Mouse (Mus musculus): ENCODE data around the gene Col26a1.

The Col26a1 gene

GRCm38 (mm10) chr5:136882788-136883439 is at the start of gene Col26a1:
Gene Col26a1, minus strand, starts transcription at chr5:136883209.
- peak; percentile 26 to 31 for DNase-seq

DNA sequence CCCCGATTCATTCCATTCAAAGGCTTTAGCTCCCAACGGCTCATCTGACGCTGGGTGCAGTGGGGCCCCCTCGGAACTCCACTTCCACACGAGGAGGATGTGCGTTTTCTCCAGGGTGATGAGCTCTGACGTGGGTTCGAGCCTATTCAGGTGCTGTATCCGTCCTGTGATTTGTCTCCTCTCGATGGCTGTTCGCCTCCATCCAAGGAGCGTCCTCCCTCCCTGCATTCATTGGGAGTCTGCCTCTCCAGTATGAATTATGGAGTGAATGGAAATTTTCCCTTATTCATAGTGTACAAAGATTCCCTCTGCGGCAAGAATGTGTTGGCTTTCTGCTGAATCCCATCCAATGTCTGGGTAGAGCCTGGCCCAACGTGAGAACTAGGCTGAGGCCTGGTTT is 48.9 kb upstream of the Col26a1 start:
- no peak for DNase-seq

- peak; percentile 91 to 94 for DNase-seq
Measured at GRCm38 (mm10) chr5:136929073-136929472, 46.1 kb upstream of the Col26a1 start.

- no peak for DNase-seq
Measured at GRCm38 (mm10) chr5:136923751-136924478, 40.9 kb upstream of the Col26a1 start.

GRCm38 (mm10) chr5:136922830-136923229 is 39.8 kb upstream of the Col26a1 start:
- no peak for DNase-seq

GRCm38 (mm10) chr5:136919546-136920301 is 36.7 kb upstream of the Col26a1 start:
- DNase-seq: peak; percentile 22 to 29

GRCm38 (mm10) chr5:136918655-136919472 is 35.9 kb upstream of the Col26a1 start:
- DNase-seq: peak; percentile 83 to 88

DNA sequence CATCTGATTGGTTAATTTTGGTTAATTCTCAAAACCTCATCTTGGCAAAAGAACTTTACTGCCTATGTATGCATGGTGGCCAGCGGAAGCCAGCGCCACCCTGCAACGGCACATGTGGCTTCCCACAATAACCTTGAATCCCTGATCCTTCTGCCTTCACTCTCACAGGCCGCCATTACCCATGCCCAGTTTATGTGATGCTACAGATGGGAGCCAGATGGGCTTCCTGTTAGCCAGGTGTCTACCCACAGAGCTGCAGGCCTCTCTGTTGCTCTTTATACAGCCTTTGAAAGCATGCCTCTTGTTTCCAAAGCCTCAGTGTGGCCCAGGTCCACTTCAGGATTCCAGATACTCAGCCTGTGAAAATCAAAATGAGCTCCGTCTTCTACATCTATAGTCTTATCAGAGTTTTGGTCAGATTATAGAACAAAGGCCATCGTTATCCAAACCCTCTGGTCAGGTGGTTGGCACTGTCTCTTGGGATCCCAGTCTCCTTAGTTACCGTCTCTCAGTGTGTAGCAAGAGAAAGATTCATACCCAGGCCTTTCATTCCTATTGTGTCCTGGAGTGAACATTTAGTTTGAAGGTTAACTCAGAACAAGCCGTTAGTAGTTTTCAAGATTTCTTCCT is 34.7 kb upstream of the Col26a1 start:
- DNase-seq: no peak

DNA sequence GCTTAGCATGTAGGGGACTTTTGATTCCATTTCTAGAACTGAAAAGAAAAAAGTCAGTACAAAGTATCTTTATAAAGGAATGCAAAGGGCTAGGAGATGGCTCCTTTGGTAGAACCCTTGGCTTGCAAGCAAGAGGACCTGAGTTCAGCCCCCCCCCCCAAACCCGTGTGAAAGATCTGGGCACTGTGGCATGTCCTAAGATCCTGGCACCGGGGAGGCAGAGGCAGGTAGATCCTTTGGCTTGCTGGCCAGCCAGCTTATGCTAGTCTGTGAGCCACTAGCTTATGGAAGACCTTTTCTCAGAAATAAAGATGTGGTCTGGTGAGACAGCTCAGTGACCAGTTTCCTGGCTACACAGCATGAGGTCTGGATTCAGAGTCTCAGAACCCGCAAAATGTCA is 31.2 kb upstream of the Col26a1 start:
- no peak for DNase-seq

DNA sequence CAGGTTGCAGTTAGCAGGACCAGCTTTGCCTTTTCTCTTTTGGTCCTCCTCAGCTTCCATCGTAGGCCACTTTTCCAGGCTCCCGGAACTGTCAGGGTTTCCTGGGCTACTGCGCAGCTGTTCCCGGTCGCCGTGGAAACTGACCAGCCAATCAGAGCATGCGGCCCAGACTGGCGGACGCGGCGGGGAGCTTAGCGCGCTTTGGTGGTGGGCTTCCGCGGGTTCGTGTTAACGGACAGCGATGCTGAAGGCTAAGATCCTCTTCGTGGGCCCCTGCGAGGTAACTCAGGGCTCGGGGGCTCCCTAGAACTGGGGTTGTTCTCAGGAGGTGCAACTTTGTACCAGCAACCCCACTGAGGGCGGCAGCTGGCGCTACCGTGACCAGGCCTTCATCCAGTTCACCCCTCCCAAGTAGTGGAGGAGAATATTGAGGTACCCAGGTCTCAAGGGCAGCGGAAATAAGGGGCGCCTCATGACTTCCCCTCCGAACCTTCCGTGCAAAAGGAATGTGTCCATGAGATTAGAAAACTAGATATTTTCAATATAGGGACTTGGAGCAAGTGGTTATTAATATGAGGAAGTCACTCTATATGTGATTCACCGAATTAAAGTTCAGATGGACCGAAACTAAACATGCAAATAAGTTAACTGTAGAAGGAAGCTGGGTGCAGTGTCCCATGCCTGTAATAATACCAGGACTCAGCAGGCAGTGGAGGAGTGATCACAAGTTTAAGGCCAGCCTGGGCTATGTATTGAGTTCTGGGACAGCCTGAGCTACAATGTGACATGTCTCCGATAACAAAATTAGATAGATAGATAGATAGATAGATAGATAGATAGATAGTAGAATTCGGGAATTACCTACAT is 25.2 kb upstream of the Col26a1 start, which contains the start of gene Ift22:
Gene Ift22 (plus strand): TSS at position 160 of the 867 bp plus-strand sequence.
- peak; percentile 96 for DNase-seq

GRCm38 (mm10) chr5:136907587-136907986 is 24.6 kb upstream of the Col26a1 start:
- no peak for DNase-seq

DNA sequence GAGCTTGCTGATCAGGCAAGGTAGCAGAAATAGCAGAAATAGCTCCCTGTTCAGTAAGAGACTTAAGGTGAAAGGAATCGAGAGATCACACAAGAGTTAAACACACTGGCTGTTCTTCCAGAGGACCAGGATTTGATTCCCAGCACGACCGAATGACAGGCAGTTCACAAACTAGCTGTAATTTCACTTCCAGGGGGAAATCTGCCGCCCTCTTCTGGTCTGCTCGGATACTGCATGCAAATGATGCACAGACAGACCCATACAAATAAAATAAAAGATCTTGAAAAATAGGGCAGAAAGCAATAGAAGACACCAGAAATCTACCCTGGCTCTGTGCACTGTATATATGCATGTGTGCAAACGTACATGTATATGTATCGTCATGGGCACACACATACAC is 22.6 kb upstream of the Col26a1 start:
- DNase-seq: peak; percentile 29 to 50

DNA sequence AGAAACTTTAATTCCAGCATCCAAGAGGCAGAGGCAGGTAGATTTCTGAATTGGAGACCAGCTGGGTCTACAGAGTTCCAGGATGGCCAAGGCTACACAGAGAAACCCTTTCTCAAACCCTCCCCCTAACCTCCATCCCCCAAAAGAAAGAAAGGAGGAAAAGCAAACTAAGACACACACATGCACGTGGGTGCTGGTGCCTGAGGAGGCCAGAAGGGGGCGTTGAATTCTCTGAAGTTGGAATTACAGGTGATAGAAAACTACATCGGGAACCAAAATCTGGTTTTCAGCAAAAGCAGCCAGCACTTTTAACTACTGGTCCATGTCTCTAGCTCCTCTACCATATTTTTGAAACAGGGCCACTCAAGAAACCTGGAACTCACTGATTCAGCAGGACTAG is 21.6 kb upstream of the Col26a1 start:
- DNase-seq: no peak

- no peak for DNase-seq
Measured at GRCm38 (mm10) chr5:136895529-136895963, 12.5 kb upstream of the Col26a1 start.

- no peak for DNase-seq
Measured at GRCm38 (mm10) chr5:136894840-136895528, 12.0 kb upstream of the Col26a1 start.

GRCm38 (mm10) chr5:136888539-136889355 is 5.7 kb upstream of the Col26a1 start:
- DNase-seq: no peak

GRCm38 (mm10) chr5:136886957-136887356 is 3.9 kb upstream of the Col26a1 start:
- DNase-seq: no peak

DNA sequence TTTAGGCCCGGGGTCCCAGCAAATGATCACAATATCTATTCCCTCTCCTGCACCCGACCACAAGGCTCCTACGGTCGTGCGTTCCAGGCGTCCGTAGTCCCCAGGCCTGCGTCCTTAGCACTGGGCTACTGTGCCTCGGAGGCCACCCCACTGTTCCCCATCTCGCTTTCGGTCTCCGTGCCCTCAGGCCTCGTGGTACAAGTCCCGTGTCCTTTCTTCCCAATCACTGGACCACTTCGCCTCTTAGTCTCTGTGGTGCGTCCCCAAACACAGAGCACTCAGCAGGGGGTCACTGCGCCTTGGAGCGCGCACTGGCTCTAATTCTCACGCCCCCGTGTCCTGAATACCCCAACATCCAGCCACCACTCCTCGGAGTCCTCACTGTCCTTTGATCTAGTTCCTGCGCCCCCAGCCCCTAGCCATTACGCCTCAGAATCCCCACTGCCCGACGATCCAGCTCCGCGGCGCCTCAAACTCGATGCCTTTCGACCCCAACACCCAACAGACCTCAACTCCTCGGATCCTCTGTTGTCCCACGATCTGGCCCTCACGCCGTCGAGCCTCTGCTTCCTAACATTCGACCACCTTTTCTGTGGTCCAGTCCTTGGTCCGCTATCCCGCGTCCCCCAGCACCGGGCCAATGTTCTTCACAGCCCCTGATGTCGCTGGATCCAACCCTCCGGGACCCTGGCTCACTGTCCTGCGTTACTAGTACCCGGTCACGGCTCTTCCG is 788 bp downstream of the Col26a1 start:
- peak; percentile 25 to 26 for DNase-seq

All from cerebellum, postnatal 14 days (tissue).